Mouse (Mus musculus) kidney, adult 18-20 months (tissue): ENCODE results near the gene Nubp2.

Experiments
- DNase-seq: peaks from one replicate; pipeline ENCODE4 v3.0.0; 2021

Nubp2 gene

GRCm38 (mm10) chr17:24886134-24886931 lies at the start of gene Nubp2, which contains the start of gene Spsb3:
Gene Nubp2 (minus strand): TSS chr17:24886349.
Gene Spsb3 (plus strand): TSS chr17:24886643.
- DNase-seq: peak; percentile 97

- no peak for DNase-seq
These were observed 49.5 kb upstream of the Nubp2 start for GRCm38 (mm10) chr17:24935666-24936065.

GRCm38 (mm10) chr17:24934926-24935325 lies 48.8 kb upstream of the Nubp2 start:
- DNase-seq: no peak

GRCm38 (mm10) chr17:24933163-24933562 lies 47.0 kb upstream of the Nubp2 start:
- no peak for DNase-seq

- DNase-seq: no peak
These were observed 46.3 kb upstream of the Nubp2 start for GRCm38 (mm10) chr17:24932431-24932830.

GRCm38 (mm10) chr17:24929506-24929905 lies 43.4 kb upstream of the Nubp2 start:
- DNase-seq: no peak

- DNase-seq: no peak
These were observed 37.1 kb upstream of the Nubp2 start for GRCm38 (mm10) chr17:24923246-24923645.

GRCm38 (mm10) chr17:24913984-24914383 lies 27.8 kb upstream of the Nubp2 start:
- DNase-seq: no peak

- DNase-seq: no peak
These were observed 21.4 kb upstream of the Nubp2 start for GRCm38 (mm10) chr17:24907591-24907990.

GRCm38 (mm10) chr17:24903767-24904166 lies 17.6 kb upstream of the Nubp2 start:
- no peak for DNase-seq

GRCm38 (mm10) chr17:24902671-24903474 lies 16.7 kb upstream of the Nubp2 start:
- peak; percentile 53 for DNase-seq

GRCm38 (mm10) chr17:24902124-24902523 lies 16.0 kb upstream of the Nubp2 start:
- DNase-seq: no peak

- DNase-seq: no peak
These were observed 13.9 kb upstream of the Nubp2 start for GRCm38 (mm10) chr17:24900014-24900413.

GRCm38 (mm10) chr17:24899153-24899552 lies 13.0 kb upstream of the Nubp2 start:
- no peak for DNase-seq

- DNase-seq: no peak
These were observed 12.1 kb upstream of the Nubp2 start for GRCm38 (mm10) chr17:24898041-24898854.

GRCm38 (mm10) chr17:24897600-24897999 lies 11.5 kb upstream of the Nubp2 start:
- no peak for DNase-seq

GRCm38 (mm10) chr17:24896993-24897269 lies 10.8 kb upstream of the Nubp2 start:
- no peak for DNase-seq

GRCm38 (mm10) chr17:24896241-24896992 lies 10.3 kb upstream of the Nubp2 start, which contains the start of gene Nme3:
Gene Nme3 (plus strand): TSS chr17:24896500.
- DNase-seq: peak; percentile 84

- no peak for DNase-seq
These were observed 9.6 kb upstream of the Nubp2 start for GRCm38 (mm10) chr17:24895571-24896240.

GRCm38 (mm10) chr17:24894995-24895547 lies 8.9 kb upstream of the Nubp2 start, which contains the start of the genes Eme2 and Mrps34:
Gene Eme2 (minus strand): TSS chr17:24895087.
Gene Mrps34 (plus strand): TSS chr17:24895116.
- peak; percentile 87 for DNase-seq
